Mouse (Mus musculus): ENCODE measurements around the gene Zfp777. TPM values are rescaled to one million over a fixed set of nuclear protein-coding genes. Genes with fewer than 3 reads are reported as not detected.

The Zfp777 gene
- polyA plus RNA-seq, 1 experiment from 2014 or later, result 6.8 TPM

GRCm38 (mm10) chr6:48024330-48024993, 24.2 kb downstream of the Zfp777 start:
- H3K9ac ChIP-seq, result no peak overlapping the region
- H3K36me3 ChIP-seq (ENCODE audit: poor library complexity, severe bottlenecking), result peaks cover 75% of the 10 kb centered on the region
- H3K9me3 ChIP-seq (replicated peaks), result peaks cover 21% of the 10 kb centered on the region
- no peak overlapping the region for H3K4me2 ChIP-seq
- H3K4me1 ChIP-seq, result 0 out of 2 replicates have a peak, but pooled peaks cover 6% of the 10 kb centered on the region
- H3K27me3 ChIP-seq, result no peaks in the 10 kb centered on the region
- peak; percentile 38; the same call in 1 of the 2 replicates for ATAC-seq
- H3K4me3 ChIP-seq, result no peak overlapping the region
- WGBS, result 68% methylated on average over 43 of the region's 43 CpGs
- H3K27ac ChIP-seq, result no peak overlapping the region

DNA sequence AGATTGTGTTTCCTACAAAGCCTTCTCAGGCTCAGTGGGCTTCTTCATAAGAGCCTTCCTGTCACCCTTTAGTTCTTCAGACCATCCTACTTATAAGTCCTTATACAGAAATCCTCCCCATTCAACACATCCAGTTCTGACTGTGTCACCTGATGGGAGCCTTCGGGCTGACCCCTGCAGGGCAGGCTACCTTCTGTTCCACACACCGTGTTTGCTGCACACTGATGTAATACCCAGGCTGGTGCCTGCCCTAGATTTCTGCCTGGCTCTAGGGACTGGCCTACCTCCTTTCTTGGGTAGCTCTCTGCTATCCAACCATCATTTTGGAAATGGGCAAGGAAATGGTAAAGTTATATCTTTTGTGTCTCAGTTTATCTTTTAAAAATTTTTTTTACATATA, 26.0 kb downstream of the Zfp777 start:
- Histone ChIP-seq H3K9me3 (replicated peaks) (peaks cover 21% of the 10 kb centered on the region), H3K4me2 (no peak overlapping the region), H3K4me3 (no peak overlapping the region), H3K27ac (no peak overlapping the region), H3K4me1 (0 out of 2 replicates have a peak, but pooled peaks cover 6% of the 10 kb centered on the region), H3K36me3 (ENCODE audit: poor library complexity, severe bottlenecking) (peaks cover 63% of the 10 kb centered on the region), H3K27me3 (no peaks in the 10 kb centered on the region), H3K9ac (no peak overlapping the region)
- ATAC-seq, result no peak
- WGBS, result 91% methylated on average over 2 of the region's 2 CpGs

DNA sequence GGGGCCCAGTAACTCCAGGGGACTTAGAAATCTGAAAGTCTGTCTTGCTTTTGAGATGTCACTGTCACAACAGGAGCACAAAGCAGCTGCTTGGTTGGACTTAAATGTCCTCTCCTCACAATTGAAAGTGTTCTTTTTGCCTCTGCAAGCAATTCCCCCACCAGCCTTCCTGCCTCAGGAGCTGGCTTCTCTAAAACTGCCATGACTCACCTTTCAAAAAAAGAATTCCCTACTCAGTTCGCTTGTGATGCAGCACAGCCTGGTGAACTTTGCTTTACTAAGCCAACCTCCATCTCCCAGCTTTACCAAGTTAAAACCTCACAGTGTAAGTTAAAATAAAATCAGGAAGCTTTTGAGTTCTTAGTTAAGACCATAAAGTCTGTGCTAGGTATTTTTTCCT, 27.0 kb downstream of the Zfp777 start:
- peaks cover 53% of the 10 kb centered on the region for H3K36me3 ChIP-seq (ENCODE audit: poor library complexity, severe bottlenecking)

DNA sequence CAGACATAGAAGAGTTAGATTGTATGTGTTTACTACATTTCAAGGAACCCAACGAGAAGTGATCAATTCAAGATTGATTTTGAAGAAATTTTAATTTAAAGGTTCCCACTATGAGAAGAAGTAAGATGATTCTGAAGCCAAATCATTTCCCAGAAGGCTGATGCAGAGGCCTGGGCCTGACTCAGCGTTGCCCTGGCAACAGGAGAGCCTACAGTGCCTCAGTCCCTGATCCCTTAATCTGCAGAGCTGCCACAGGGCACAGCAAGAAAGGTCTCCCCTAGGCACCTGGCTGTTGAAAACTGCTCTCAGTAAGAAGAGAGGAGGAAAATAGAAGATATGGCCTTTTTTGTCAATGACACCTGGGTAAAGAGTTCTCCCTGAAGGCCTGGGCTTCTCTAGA, 28.7 kb downstream of the Zfp777 start:
- Histone ChIP-seq H3K4me1 (0 out of 2 replicates have a peak, but pooled peaks cover 6% of the 10 kb centered on the region), H3K9ac (0 out of 2 replicates have a peak overlapping the region, but pooled peaks have one; percentile 21), H3K9me3 (replicated peaks) (peaks cover 11% of the 10 kb centered on the region), H3K27ac (no peak overlapping the region), H3K4me3 (no peak overlapping the region), H3K4me2 (no peak overlapping the region), H3K36me3 (ENCODE audit: poor library complexity, severe bottlenecking) (peaks cover 36% of the 10 kb centered on the region), H3K27me3 (no peaks in the 10 kb centered on the region)
- 52% methylated on average over 2 of the region's 2 CpGs for WGBS
- ATAC-seq, result no peak

More for the DNA sequence above, 27.0 kb downstream of the Zfp777 start:
- Histone ChIP-seq H3K27me3 (no peaks in the 10 kb centered on the region), H3K27ac (no peak overlapping the region), H3K4me1 (0 out of 2 replicates have a peak, but pooled peaks cover 6% of the 10 kb centered on the region), H3K4me3 (no peak overlapping the region), H3K4me2 (no peak overlapping the region), H3K9me3 (replicated peaks) (peaks cover 21% of the 10 kb centered on the region), H3K9ac (no peak overlapping the region)
- ATAC-seq, result no peak
- WGBS, result 85% methylated on average over 1 of the region's 1 CpGs

DNA sequence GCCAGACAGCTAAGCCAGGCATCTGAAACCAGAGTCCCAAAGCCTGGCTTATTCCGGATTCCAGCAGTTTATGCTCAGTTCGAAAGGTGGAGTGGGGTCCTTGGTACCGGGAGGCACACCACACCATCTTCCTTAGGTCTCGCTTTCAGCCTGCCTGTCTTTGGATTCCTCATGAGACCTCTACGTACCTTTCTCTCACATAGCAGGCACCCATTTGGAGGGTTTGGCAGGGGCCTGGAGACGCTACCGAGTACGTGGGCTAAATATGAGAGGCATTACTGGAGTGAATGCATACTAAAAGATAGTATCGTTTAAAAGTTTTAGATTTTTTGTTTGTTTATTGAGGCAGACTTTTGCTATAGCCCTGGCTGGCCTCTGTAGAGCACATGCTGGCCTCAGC, 31.9 kb downstream of the Zfp777 start:
- H3K9me3 ChIP-seq (replicated peaks), result no peaks in the 10 kb centered on the region
- 0 out of 2 replicates have a peak, but pooled peaks have one; percentile 20 for ATAC-seq
- peaks cover 6% of the 10 kb centered on the region; the same call in 1 of the 2 replicates for H3K36me3 ChIP-seq (ENCODE audit: poor library complexity, severe bottlenecking)
- 94% methylated on average over 9 of the region's 9 CpGs for WGBS
- no peak overlapping the region for H3K9ac ChIP-seq
- no peaks in the 10 kb centered on the region for H3K27me3 ChIP-seq
- H3K4me2 ChIP-seq, result no peak overlapping the region
- H3K27ac ChIP-seq, result no peak overlapping the region
- no peaks in the 10 kb centered on the region for H3K4me1 ChIP-seq
- no peak overlapping the region for H3K4me3 ChIP-seq

GRCm38 (mm10) chr6:48016090-48016521, 32.6 kb downstream of the Zfp777 start:
- no peaks in the 10 kb centered on the region for H3K4me1 ChIP-seq
- H3K9ac ChIP-seq, result peak overlapping the region; percentile 65
- no peak overlapping the region for H3K27ac ChIP-seq
- peaks cover 6% of the 10 kb centered on the region; the same call in 1 of the 2 replicates for H3K36me3 ChIP-seq (ENCODE audit: poor library complexity, severe bottlenecking)
- peak overlapping the region; percentile 43 for H3K4me3 ChIP-seq
- H3K27me3 ChIP-seq, result no peaks in the 10 kb centered on the region
- ATAC-seq, result peak; percentile 96
- WGBS, result 0% methylated on average over 23 of the region's 24 CpGs
- H3K4me2 ChIP-seq, result peak overlapping the region; percentile 64
- H3K9me3 ChIP-seq (replicated peaks), result no peaks in the 10 kb centered on the region

DNA sequence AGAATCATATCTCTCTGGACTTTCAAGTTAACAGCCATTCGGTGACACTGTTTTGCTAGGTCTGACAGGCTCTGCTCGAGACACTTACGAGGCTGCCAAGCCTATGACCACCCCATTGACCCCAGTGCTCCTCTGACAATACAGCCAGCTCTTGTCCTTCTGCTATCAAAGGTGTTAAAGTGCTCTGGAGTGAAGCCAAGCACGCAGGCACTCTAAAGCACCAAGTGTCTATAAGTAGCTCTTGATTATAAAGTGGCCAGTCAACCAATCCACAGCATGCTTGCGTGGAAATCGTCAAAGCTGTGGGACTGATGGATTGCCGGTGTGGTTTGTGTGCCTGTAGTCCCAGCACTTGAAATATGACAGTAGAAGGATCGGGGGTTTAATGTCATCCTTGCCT, 38.0 kb downstream of the Zfp777 start:
- no peak overlapping the region for H3K4me2 ChIP-seq
- WGBS, result 59% methylated on average over 8 of the region's 8 CpGs
- no peaks in the 10 kb centered on the region for H3K4me1 ChIP-seq
- ATAC-seq, result no peak
- H3K36me3 ChIP-seq (ENCODE audit: poor library complexity, severe bottlenecking), result no peaks in the 10 kb centered on the region
- H3K9ac ChIP-seq, result no peak overlapping the region
- no peaks in the 10 kb centered on the region for H3K27me3 ChIP-seq
- H3K9me3 ChIP-seq (replicated peaks), result no peaks in the 10 kb centered on the region
- H3K4me3 ChIP-seq, result no peak overlapping the region
- H3K27ac ChIP-seq, result no peak overlapping the region

DNA sequence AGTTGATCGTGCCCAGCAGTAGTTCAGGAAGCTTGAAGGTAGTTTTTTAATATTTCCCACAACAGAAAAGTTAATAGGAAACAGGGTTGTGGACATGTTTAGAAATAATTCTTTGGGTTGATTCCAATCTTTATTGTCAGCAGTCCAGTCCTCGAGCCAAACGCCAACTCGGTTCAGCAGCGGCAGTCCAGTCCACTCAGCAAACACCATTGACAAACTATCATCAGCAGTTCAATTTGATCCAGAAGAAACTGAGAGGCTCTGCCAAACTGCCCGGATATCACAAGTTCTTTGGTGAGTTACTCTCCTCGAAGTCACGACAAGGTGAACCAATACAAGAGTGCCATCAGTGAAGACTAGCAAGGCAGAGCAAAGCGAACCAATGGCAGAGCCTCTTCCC, 53.0 kb downstream of the Zfp777 start:
- 92% methylated on average over 9 of the region's 9 CpGs for WGBS
- no peak overlapping the region for H3K27ac ChIP-seq
- no peak overlapping the region for H3K4me2 ChIP-seq
- no peaks in the 10 kb centered on the region for H3K36me3 ChIP-seq (ENCODE audit: poor library complexity, severe bottlenecking)
- no peak overlapping the region for H3K9ac ChIP-seq
- no peaks in the 10 kb centered on the region for H3K4me1 ChIP-seq
- ATAC-seq, result no peak
- no peaks in the 10 kb centered on the region for H3K27me3 ChIP-seq
- H3K9me3 ChIP-seq (replicated peaks), result no peaks in the 10 kb centered on the region
- H3K4me3 ChIP-seq, result no peak overlapping the region

DNA sequence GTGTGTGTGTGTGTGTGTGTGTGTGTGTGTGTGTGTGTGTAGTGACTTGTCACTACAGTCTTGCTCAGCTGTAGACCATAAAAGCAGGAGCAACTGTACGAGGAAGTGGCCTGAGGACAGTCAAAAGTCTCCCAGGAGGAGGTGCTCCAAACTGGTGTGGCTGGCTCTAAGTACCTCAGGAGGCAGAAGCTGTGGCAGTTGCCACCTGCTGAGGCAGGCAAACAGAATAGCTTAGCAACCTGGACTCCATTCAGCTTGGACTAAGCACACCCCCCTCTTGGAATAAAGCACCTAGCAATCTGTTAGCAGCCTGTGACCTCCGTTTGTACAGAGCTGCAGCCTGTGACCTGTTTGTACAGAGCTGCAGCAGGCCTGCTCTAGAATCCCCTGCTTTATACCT, 64.8 kb downstream of the Zfp777 start:
- Histone ChIP-seq H3K27ac (no peak overlapping the region), H3K4me1 (no peaks in the 10 kb centered on the region), H3K9ac (no peak overlapping the region), H3K9me3 (replicated peaks) (no peaks in the 10 kb centered on the region), H3K4me3 (no peak overlapping the region), H3K4me2 (no peak overlapping the region), H3K27me3 (no peaks in the 10 kb centered on the region), H3K36me3 (ENCODE audit: poor library complexity, severe bottlenecking) (no peaks in the 10 kb centered on the region)
- no peak for ATAC-seq
- 16% methylated on average over 2 of the region's 2 CpGs for whole genome bisulfite sequencing

DNA sequence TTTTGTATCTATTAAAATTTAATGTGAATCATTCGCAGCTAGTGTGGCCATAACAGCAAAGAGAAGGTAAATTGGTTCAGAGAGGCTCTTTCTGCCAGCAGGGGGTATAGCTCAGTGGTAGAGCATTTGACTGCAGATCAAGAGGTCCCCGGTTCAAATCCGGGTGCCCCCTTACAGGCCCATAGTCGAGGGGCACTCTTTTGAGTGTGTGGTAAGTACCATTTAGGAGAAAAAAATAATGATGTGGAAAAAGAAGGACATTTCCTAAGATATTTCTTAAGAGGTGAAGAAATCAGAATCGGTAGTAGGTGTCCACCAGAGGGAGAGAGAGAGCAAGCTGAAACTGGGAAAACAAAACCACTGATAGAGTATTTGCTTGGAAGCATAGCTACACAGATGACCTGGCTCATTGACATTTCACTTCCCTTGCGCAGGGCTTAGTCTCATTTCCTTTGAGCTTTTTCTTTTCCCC, 69.8 kb downstream of the Zfp777 start:
- no peaks in the 10 kb centered on the region for H3K27me3 ChIP-seq
- ATAC-seq, result 0 out of 2 replicates have a peak, but pooled peaks have one; percentile 36
- no peaks in the 10 kb centered on the region for H3K4me1 ChIP-seq
- no peaks in the 10 kb centered on the region for H3K36me3 ChIP-seq (ENCODE audit: poor library complexity, severe bottlenecking)
- WGBS, result 13% methylated on average over 6 of the region's 6 CpGs
- no peak overlapping the region for H3K9ac ChIP-seq
- no peak overlapping the region for H3K27ac ChIP-seq
- H3K4me2 ChIP-seq, result no peak overlapping the region
- no peaks in the 10 kb centered on the region for H3K9me3 ChIP-seq (replicated peaks)
- H3K4me3 ChIP-seq, result no peak overlapping the region

- Histone ChIP-seq H3K4me3 (no peak overlapping the region), H3K9ac (no peak overlapping the region), H3K27me3 (no peaks in the 10 kb centered on the region), H3K4me2 (no peak overlapping the region), H3K9me3 (replicated peaks) (no peaks in the 10 kb centered on the region), H3K36me3 (ENCODE audit: poor library complexity, severe bottlenecking) (no peaks in the 10 kb centered on the region), H3K4me1 (no peaks in the 10 kb centered on the region), H3K27ac (no peak overlapping the region)
- no peak for ATAC-seq
- WGBS, result 87% methylated on average over 1 of the region's 1 CpGs
These were observed 74.1 kb downstream of the Zfp777 start for GRCm38 (mm10) chr6:47974599-47974998.

Data from forebrain, embryonic 13.5 days (tissue).